Mouse (Mus musculus) forebrain, embryonic 14.5 days (tissue): ENCODE results near the gene Mrpl33. TPM values are rescaled to one million over a fixed set of nuclear protein-coding genes. Genes with fewer than 3 reads are reported as not detected.

Experiments used
- ATAC-seq: fragments of 200-750 bp; cut with Nextera tagmentation; 2 replicates; pipeline ENCODE4 v1.8.0; 2017; ENCODE audit warnings: mild to moderate bottlenecking, moderate library complexity
- DNase-seq: peaks from one replicate; pipeline ENCODE4 v3.0.0-alpha.2; 2015; ENCODE audit warnings: low spot score
- H3K27ac ChIP-seq: fragments of 300-500 bp; sonication (generic); 2 replicates; pipeline ENCODE4 v1.5.1; 2014; ENCODE audit warnings: low read depth, mild to moderate bottlenecking, control low read depth, low read length, moderate library complexity
- H3K27me3 ChIP-seq: fragments of 300-500 bp; sonication (generic); replicated peaks from 2 replicates; pipeline ENCODE4 v1.6.1; 2014; ENCODE audit warnings: low read length, control low read depth, mixed read lengths; ENCODE audit not compliant: control insufficient read depth, insufficient read depth
- H3K36me3 ChIP-seq: fragments of 300-500 bp; sonication (generic); 2 replicates; pipeline ENCODE4 v1.6.1; 2014; ENCODE audit warnings: low read length, control low read depth; ENCODE audit not compliant: control insufficient read depth, insufficient read depth
- H3K4me1 ChIP-seq: fragments of 300-500 bp; sonication (generic); 2 replicates; pipeline ENCODE4 v1.6.1; 2014; ENCODE audit warnings: antibody characterized with exemption, low read length, control low read depth; ENCODE audit not compliant: control insufficient read depth, insufficient read depth
- H3K4me2 ChIP-seq: fragments of 300-500 bp; sonication (generic); 2 replicates; pipeline ENCODE4 v1.6.1; 2014; ENCODE audit warnings: mild to moderate bottlenecking, control low read depth, low read length
- H3K4me3 ChIP-seq: fragments of 300-500 bp; sonication (generic); 2 replicates; pipeline ENCODE4 v1.5.1; 2014; ENCODE audit warnings: low read depth, low read length, control low read depth
- H3K9ac ChIP-seq: fragments of 300-500 bp; sonication (generic); 2 replicates; pipeline ENCODE4 v1.6.1; 2014; ENCODE audit warnings: mild to moderate bottlenecking, low read length, control low read depth, moderate library complexity
- H3K9me3 ChIP-seq: fragments of 300-500 bp; sonication (generic); replicated peaks from 2 replicates; pipeline ENCODE4 v1.6.1; 2016; ENCODE audit warnings: low read length, control low read depth, mixed read lengths; ENCODE audit not compliant: control insufficient read depth
- WGBS: fragments of 180-500 bp; shearing (Covaris S2); extraction: QIAGEN DNeasy Blood & Tissue Kit; methylation state at CpG from one replicate; pipeline ENCODE4 v1.1.7; 2014; 5-methylcytosine and 5-hydroxymethylcytosine counted together
- microRNA-seq: library from miRNA; unstranded; fragments of <30 nt; microRNA quantifications from one replicate; pipeline ENCODE4, GENCODE M21; 2016
- polyA plus RNA-seq: library from polyadenylated mRNA; unstranded; fragments of >200 nt; fragmentation: Nextera tagmentation; extraction: Ambion mirVana; gene quantifications from 2 replicates; pipeline ENCODE4 v1.2.1, GENCODE M21; 2014

Mrpl33 gene
- polyA plus RNA-seq, 1 experiment from 2014 or later = 241 TPM

- H3K9me3 ChIP-seq = no peaks in the 10 kb centered on the region
- 90% methylated on average over 2 of the region's 2 CpGs for WGBS
These were observed 116.6 kb downstream of the Mrpl33 start for GRCm38 (mm10) chr5:31713280-31713711.

GRCm38 (mm10) chr5:31713841-31714264, 117.1 kb downstream of the Mrpl33 start:
- H3K36me3 ChIP-seq = no peaks in the 10 kb centered on the region
- H3K9ac ChIP-seq = no peak overlapping the region
- 75% methylated on average over 5 of the region's 5 CpGs for WGBS
- no peak for ATAC-seq
- no peaks in the 10 kb centered on the region for H3K4me1 ChIP-seq
- no peaks in the 10 kb centered on the region for H3K27me3 ChIP-seq
- no peaks in the 10 kb centered on the region for H3K9me3 ChIP-seq
- H3K4me2 ChIP-seq = no peak overlapping the region
- H3K4me3 ChIP-seq = no peak overlapping the region
- DNase-seq = no peak
- H3K27ac ChIP-seq = no peak overlapping the region

More at GRCm38 (mm10) chr5:31713280-31713711, 116.6 kb downstream of the Mrpl33 start:
- no peaks in the 10 kb centered on the region for H3K36me3 ChIP-seq
- H3K4me1 ChIP-seq = no peaks in the 10 kb centered on the region
- H3K27ac ChIP-seq = no peak overlapping the region
- H3K4me2 ChIP-seq = no peak overlapping the region
- no peak overlapping the region for H3K4me3 ChIP-seq
- ATAC-seq = no peak
- no peaks in the 10 kb centered on the region for H3K27me3 ChIP-seq
- no peak overlapping the region for H3K9ac ChIP-seq
- DNase-seq = no peak

Small RNAs within 50 kb of the gene (microRNA-seq; reads per million reads assigned to microRNA genes)
- gene Mir3473e = not detected

Other genes with a start within 250 kb of the Mrpl33 start
- gene Zfp512, start 144.5 kb upstream of the Mrpl33 start, polyA plus RNA-seq = 79.7 and 93.6 TPM in 2 replicates
- gene 4930548H24Rik, start 111.2 kb upstream of the Mrpl33 start, polyA plus RNA-seq = not detected in 2 replicates
- gene Gpn1, start 102.2 kb upstream of the Mrpl33 start, polyA plus RNA-seq = 83.2 and 83.9 TPM in 2 replicates
- gene Slc4a1ap, start 69.9 kb upstream of the Mrpl33 start, polyA plus RNA-seq = 20.9 and 21.7 TPM in 2 replicates
- gene Supt7l, start 69.1 kb upstream of the Mrpl33 start, polyA plus RNA-seq = 10.0 and 13.7 TPM in 2 replicates
- gene Rbks, start 100.7 kb downstream of the Mrpl33 start, polyA plus RNA-seq = 1.9 and 2.1 TPM in 2 replicates
- gene Babam2, start 100.7 kb downstream of the Mrpl33 start, polyA plus RNA-seq = 32.3 TPM in 2 replicates